Mouse (Mus musculus): ENCODE data around the gene Timm8a1. TPM values are rescaled to one million over a fixed set of nuclear protein-coding genes. Genes with fewer than 3 reads are reported as not detected.

The Timm8a1 gene
- total RNA-seq (2023), result 8.4 and 9.0 TPM in 2 replicates

DNA sequence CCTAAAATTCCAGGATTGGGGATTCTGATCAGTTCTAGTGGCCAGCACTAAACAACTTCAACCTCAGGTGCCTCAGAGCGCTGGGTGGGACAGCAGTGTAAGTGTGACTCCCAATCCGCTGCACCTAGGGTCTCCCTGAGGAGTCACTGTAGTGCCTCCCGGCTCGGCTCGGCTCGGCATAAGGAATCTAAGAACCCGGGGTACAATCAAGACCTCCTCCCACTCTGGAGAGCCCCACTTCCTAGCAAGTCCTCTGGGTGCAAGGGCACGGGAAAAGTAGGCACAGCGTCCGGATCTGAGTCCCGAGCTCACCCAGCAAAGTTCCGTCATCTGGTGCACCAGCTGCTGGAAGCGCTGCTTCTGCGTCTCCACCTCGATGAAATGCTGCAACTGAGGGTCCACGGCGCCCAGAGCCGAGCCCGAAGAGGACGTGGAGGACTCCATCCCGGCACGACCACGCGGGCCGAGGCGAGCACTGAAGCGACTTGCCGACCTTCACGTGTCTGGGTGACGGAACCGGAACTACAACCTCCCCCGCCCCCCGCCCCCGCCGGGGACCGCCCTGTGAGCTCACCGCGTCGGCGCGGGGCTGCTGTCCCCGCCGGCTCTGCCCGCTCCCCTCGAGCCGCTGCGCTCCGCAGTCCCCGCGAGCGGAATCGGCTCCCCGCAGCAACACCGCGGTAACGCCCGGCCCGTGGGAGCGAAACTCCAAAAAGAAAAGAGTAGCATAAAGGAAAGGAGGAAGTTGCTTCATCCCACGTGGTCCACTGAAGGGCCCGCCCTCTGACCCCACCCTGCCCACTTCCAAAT lies at the start of gene Timm8a1:
TSS of gene Timm8a1 (minus strand) at position 721 of the 810 bp plus-strand sequence.

DNA sequence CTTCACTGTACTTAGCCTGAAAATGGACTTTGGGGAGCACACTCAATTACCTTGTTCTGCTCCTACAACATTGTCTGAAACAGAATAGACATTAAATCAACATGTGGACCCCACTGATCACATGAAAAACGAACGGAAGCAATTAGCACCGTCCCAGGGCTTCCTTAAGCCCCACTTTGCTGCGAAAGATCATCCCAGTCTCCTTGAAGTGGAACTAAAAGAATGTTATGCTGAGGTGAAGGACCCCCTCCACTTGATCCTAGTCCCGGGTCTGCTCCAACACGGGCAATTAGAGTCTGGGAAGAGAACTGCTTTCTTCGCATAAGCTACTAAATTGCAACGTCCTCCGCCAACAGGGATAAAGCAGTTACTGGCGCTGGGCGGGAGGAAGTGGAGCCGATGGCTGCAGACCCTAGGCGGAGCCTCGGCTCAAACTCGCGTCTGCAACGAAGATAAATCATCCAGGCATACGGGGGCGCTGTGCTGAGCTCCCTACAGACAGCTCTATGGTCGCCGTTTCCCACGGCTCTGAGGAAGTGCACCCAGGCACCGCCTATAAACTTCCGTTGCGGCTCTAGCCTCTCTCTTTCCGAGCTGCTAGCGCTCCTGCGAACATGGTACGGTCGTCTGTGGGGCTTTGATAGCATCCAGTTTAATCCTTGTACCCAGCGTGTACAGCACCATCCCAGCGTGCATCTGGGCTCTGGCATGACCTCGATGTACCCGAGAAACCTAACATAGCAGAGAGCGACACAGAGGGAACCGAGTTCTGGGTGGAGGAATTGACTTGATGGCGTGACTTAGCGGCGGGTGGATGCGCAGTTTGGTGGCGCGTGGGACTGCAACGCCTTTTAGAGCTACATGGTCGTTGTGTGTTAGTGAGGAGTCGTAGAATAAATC lies 43.7 kb upstream of the Timm8a1 start, which contains the start of gene Rpl36a:
TSS of gene Rpl36a (plus strand) at position 552 of the 900 bp plus-strand sequence.

DNA sequence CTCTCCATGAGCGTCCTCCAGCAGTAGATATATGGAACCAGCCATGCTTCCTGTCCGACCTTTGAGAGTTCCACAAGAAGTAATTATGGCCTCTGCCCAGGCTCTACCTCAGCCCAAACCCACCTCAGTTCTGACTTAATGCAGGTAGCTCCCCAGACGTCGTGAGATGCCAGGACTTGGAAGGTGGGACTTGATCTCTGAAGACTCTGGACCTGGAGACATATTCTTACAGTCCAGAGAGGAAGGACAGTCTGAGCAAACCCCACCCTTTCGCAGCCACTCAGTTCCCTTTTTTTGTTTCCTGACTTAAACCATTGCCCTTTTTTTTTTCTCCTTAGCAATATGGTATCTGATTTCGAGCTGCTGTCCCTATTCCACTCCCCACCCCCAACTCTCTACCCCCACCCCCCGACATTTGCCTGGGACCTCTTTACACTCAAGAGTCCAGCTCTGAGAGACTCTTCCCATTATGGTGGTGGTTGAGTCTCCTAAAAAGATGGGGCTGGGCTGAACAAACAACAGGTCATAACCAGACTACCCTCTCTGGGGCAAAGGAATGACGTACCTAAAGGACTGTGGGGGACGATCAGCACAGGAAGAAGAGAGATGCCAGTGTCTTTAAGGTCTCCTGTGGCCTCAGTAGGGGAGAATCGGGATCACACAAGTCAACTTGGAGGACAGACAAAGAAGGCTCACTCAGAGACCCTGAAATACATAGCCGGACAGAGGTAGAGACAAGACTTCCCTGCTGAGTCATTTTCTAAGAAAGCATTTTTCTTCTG lies 41.4 kb upstream of the Timm8a1 start, which contains the start of gene Btk:
TSS of gene Btk (minus strand) at position 683 of the 782 bp plus-strand sequence.

Other genes starting within 250 kb of the Timm8a1 start
- not detected in 2 replicates for gene Tmem35a, start 246.6 kb downstream of the Timm8a1 start, total RNA-seq (2023)
- 11.2 and 12.3 TPM in 2 replicates for gene Cenpi, start 233.8 kb downstream of the Timm8a1 start, total RNA-seq (2023)
- 0.19 and 0.25 TPM in 2 replicates for gene Drp2, start 137.3 kb downstream of the Timm8a1 start, total RNA-seq (2023)
- gene Taf7l, start 65.4 kb downstream of the Timm8a1 start, total RNA-seq (2023), result not detected in 2 replicates
- gene Btk, start 41.7 kb upstream of the Timm8a1 start, total RNA-seq (2023), result 58.4 and 65.8 TPM in 2 replicates
- gene Rpl36a, start 43.8 kb upstream of the Timm8a1 start, total RNA-seq (2023), result 94.9 and 96.7 TPM in 2 replicates
- gene Gla, start 59.3 kb upstream of the Timm8a1 start, total RNA-seq (2023), result 102 and 112 TPM in 2 replicates
- gene Hnrnph2, start 59.3 kb upstream of the Timm8a1 start, total RNA-seq (2023), result 94.7 and 111 TPM in 2 replicates
- 0.36 and 0.38 TPM in 2 replicates for gene Armcx4, start 144.7 kb upstream of the Timm8a1 start, total RNA-seq (2023)
- gene Armcx1, start 176.1 kb upstream of the Timm8a1 start, total RNA-seq (2023), result not detected in 2 replicates
- gene Armcx6, start 209.6 kb upstream of the Timm8a1 start, total RNA-seq (2023), result 0.45 TPM in 1 of 2 replicates, not detected in the other
- gene Armcx3, start 214.7 kb upstream of the Timm8a1 start, total RNA-seq (2023), result 5.0 and 8.0 TPM in 2 replicates